In the genomic region with DNA sequence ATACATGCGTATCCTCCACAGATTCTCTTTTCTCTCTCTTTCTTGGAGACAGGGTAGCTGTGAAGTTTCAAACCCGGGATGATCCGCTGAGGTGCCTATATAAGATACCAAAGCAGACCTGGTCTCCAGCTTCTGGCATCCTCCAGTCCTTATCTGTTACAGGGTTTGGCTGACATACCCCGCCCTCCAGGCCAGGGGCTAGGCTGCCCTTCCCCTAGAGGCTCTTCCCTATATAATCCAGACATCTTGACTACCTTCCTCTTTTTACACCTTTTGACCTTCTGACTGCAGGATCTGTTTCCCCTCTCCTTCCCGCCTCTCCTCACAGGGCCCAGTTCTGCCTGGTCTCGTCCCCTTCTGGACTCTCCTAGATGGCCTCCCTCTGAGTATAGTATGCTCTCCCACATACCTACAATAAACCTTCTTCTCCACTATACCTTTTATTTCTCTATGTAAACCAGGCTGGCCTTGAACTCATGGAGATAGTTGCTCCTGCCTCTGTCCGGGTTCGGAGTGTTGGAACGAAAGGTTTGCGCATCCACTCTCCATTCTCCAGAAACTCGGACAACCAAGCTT, we compare ENCODE assay signal across 8 mouse cellular contexts. TPM values are rescaled to one million over a fixed set of nuclear protein-coding genes. Genes with fewer than 3 reads are reported as not detected.
DNase-seq lines count a peak whose midpoint lies in the region; ATAC-seq and TF ChIP-seq lines count a peak whose summit lies in the region.

No protein-coding gene starts in this region.

- no peaks in the 10 kb centered on the region for H3K9me3 ChIP-seq in kidney, embryonic 15.5 days (replicated peaks)
- no peaks in the 10 kb centered on the region for H3K9me3 ChIP-seq in hindbrain, embryonic 16.5 days (ENCODE audit: control insufficient read depth, low read length)
- no peaks in the 10 kb centered on the region for H3K9me3 ChIP-seq in midbrain, embryonic 11.5 days (ENCODE audit: control insufficient read depth, low read length)

- no peak for TF ChIP-seq POLR2A in cortical plate, adult 2 months (IDR thresholded peaks at IDR 0.05; ENCODE audit: extremely low read depth, insufficient read depth, low read length)

- no peaks in the 10 kb centered on the region for H3K27me3 ChIP-seq in kidney, embryonic 15.5 days
- H3K27me3 ChIP-seq in hindbrain, embryonic 16.5 days (replicated peaks; ENCODE audit: control insufficient read depth, insufficient read depth, low read length) = no peaks in the 10 kb centered on the region
- no peaks in the 10 kb centered on the region for H3K27me3 ChIP-seq in midbrain, embryonic 11.5 days (ENCODE audit: control insufficient read depth, insufficient read depth, low read length)

- no peak for DNase-seq in kidney, postnatal 4 days
- DNase-seq in midbrain, embryonic 11.5 days (ENCODE audit: low spot score, missing footprints) = no peak
- DNase-seq in adrenal gland, postnatal 25 days = no peak
- DNase-seq in cerebellum, adult 18-20 months = no peak
- DNase-seq in thymus, postnatal 25 days = no peak

- 25% methylated on average over 11 of the region's 11 CpGs for WGBS in kidney, embryonic 15.5 days
- 25% methylated on average over 11 of the region's 11 CpGs for WGBS in hindbrain, embryonic 16.5 days
- 33% methylated on average over 11 of the region's 11 CpGs for WGBS in midbrain, embryonic 11.5 days

- peak overlapping the region; percentile 96 for H3K4me3 ChIP-seq in kidney, embryonic 15.5 days (replicated peaks)
- peak overlapping the region; percentile 93 for H3K4me3 ChIP-seq in cortical plate, adult 2 months (ENCODE audit: insufficient read depth, low read length)
- H3K4me3 ChIP-seq in hindbrain, embryonic 16.5 days (ENCODE audit: low read length) = peak overlapping the region; percentile 83
- peak overlapping the region; percentile 98 for H3K4me3 ChIP-seq in midbrain, embryonic 11.5 days (ENCODE audit: low read depth, low read length)

- H3K4me2 ChIP-seq in kidney, embryonic 15.5 days = peak overlapping the region; percentile 81
- H3K4me2 ChIP-seq in hindbrain, embryonic 16.5 days (ENCODE audit: low read length) = peak overlapping the region; percentile 86
- peak overlapping the region; percentile 82 for H3K4me2 ChIP-seq in midbrain, embryonic 11.5 days

- peak; percentile 68 for ATAC-seq in kidney, embryonic 15.5 days (replicated peaks; ENCODE audit: low FRiP score)
- ATAC-seq in hindbrain, embryonic 16.5 days = peak; percentile 35; the same call in 1 of the 2 replicates
- ATAC-seq in midbrain, embryonic 11.5 days (ENCODE audit: low FRiP score) = peak; percentile 60

- peak overlapping the region; percentile 98 for H3K9ac ChIP-seq in kidney, embryonic 15.5 days
- H3K9ac ChIP-seq in hindbrain, embryonic 16.5 days (ENCODE audit: low read depth, low read length) = peak overlapping the region; percentile 87
- peak overlapping the region; percentile 95 for H3K9ac ChIP-seq in midbrain, embryonic 11.5 days (ENCODE audit: low read length)

- peaks cover 29% of the 10 kb centered on the region for H3K4me1 ChIP-seq in kidney, embryonic 15.5 days
- peaks cover 1% of the 10 kb centered on the region; the same call in 1 of the 2 replicates for H3K4me1 ChIP-seq in cortical plate, adult 2 months (ENCODE audit: control insufficient read depth, insufficient read depth, low read length)
- peaks cover 20% of the 10 kb centered on the region for H3K4me1 ChIP-seq in hindbrain, embryonic 16.5 days (ENCODE audit: control insufficient read depth, insufficient read depth, low read depth, low read length)
- H3K4me1 ChIP-seq in midbrain, embryonic 11.5 days (ENCODE audit: control insufficient read depth, insufficient read depth, low read length) = peaks cover 20% of the 10 kb centered on the region

- H3K36me3 ChIP-seq in kidney, embryonic 15.5 days = peaks cover 18% of the 10 kb centered on the region
- H3K36me3 ChIP-seq in hindbrain, embryonic 16.5 days (ENCODE audit: control insufficient read depth, insufficient read depth, low read length) = peaks cover 8% of the 10 kb centered on the region; the same call in 1 of the 2 replicates
- H3K36me3 ChIP-seq in midbrain, embryonic 11.5 days (ENCODE audit: control insufficient read depth, insufficient read depth, low read length) = peaks cover 7% of the 10 kb centered on the region; the same call in 1 of the 2 replicates

- H3K27ac ChIP-seq in kidney, embryonic 15.5 days = peak overlapping the region; percentile 94
- peak overlapping the region; percentile 55 for H3K27ac ChIP-seq in cortical plate, adult 2 months (ENCODE audit: insufficient read depth, low read length)
- peak overlapping the region; percentile 81 for H3K27ac ChIP-seq in hindbrain, embryonic 16.5 days (ENCODE audit: low read depth, low read length)
- H3K27ac ChIP-seq in midbrain, embryonic 11.5 days (ENCODE audit: low read depth, low read length) = peak overlapping the region; percentile 86; the same call in 1 of the 2 replicates

- TF ChIP-seq CTCF in cortical plate, adult 2 months (IDR thresholded peaks at IDR 0.05; ENCODE audit: extremely low read depth, insufficient read depth, low read length) = no peak

RNA-seq across cellular contexts. Expression of a gene that starts 0.6 kb away (rescaled TPM):
- 301 and 315 TPM in 2 replicates for polyA plus RNA-seq in kidney, embryonic 15.5 days (2015; fragmentation: Nextera tagmentation; extraction: Ambion mirVana)
- polyA plus RNA-seq in cortical plate, adult 2 months (2012; rRNA removed) = 53.5 and 61.0 TPM in 2 replicates
- 105 and 128 TPM in 2 replicates for polyA plus RNA-seq in hindbrain, embryonic 16.5 days (2015; fragmentation: Nextera tagmentation; extraction: Ambion mirVana)
- 362 and 376 TPM in 2 replicates for polyA plus RNA-seq in midbrain, embryonic 11.5 days (2014; fragmentation: Nextera tagmentation; extraction: Ambion mirVana)
- 74.5 and 77.0 TPM in 2 replicates for total RNA-seq in adrenal gland, postnatal 25 days (2021)

RNA-seq across cellular contexts. Expression of a gene that starts 14.6 kb away (rescaled TPM):
- polyA plus RNA-seq in kidney, embryonic 15.5 days (2015; fragmentation: Nextera tagmentation; extraction: Ambion mirVana) = 27.9 and 29.2 TPM in 2 replicates
- 28.8 and 31.1 TPM in 2 replicates for polyA plus RNA-seq in cortical plate, adult 2 months (2012; rRNA removed)
- polyA plus RNA-seq in hindbrain, embryonic 16.5 days (2015; fragmentation: Nextera tagmentation; extraction: Ambion mirVana) = 32.3 and 45.5 TPM in 2 replicates
- 43.5 and 46.8 TPM in 2 replicates for polyA plus RNA-seq in midbrain, embryonic 11.5 days (2014; fragmentation: Nextera tagmentation; extraction: Ambion mirVana)
- 21.6 and 22.9 TPM in 2 replicates for total RNA-seq in adrenal gland, postnatal 25 days (2021)

RNA-seq across cellular contexts. Expression of a gene that starts 14.7 kb away (rescaled TPM):
- 56.2 and 58.2 TPM in 2 replicates for polyA plus RNA-seq in kidney, embryonic 15.5 days (2015; fragmentation: Nextera tagmentation; extraction: Ambion mirVana)
- polyA plus RNA-seq in cortical plate, adult 2 months (2012; rRNA removed) = 26.3 and 27.8 TPM in 2 replicates
- 51.3 and 52.8 TPM in 2 replicates for polyA plus RNA-seq in hindbrain, embryonic 16.5 days (2015; fragmentation: Nextera tagmentation; extraction: Ambion mirVana)
- polyA plus RNA-seq in midbrain, embryonic 11.5 days (2014; fragmentation: Nextera tagmentation; extraction: Ambion mirVana) = 57.7 and 64.7 TPM in 2 replicates
- total RNA-seq in adrenal gland, postnatal 25 days (2021) = 37.6 and 47.5 TPM in 2 replicates

RNA-seq across cellular contexts. Expression of a gene that starts 22.4 kb away (rescaled TPM):
- polyA plus RNA-seq in kidney, embryonic 15.5 days (2015; fragmentation: Nextera tagmentation; extraction: Ambion mirVana) = 981 and 995 TPM in 2 replicates
- polyA plus RNA-seq in cortical plate, adult 2 months (2012; rRNA removed) = 2,613 and 2,894 TPM in 2 replicates
- polyA plus RNA-seq in hindbrain, embryonic 16.5 days (2015; fragmentation: Nextera tagmentation; extraction: Ambion mirVana) = 1,192 and 1,343 TPM in 2 replicates
- polyA plus RNA-seq in midbrain, embryonic 11.5 days (2014; fragmentation: Nextera tagmentation; extraction: Ambion mirVana) = 745 and 840 TPM in 2 replicates
- total RNA-seq in adrenal gland, postnatal 25 days (2021) = 1,153 and 1,399 TPM in 2 replicates

RNA-seq across cellular contexts. Expression of a gene that starts 25.5 kb away (rescaled TPM):
- 1,617 and 1,807 TPM in 2 replicates for polyA plus RNA-seq in kidney, embryonic 15.5 days (2015; fragmentation: Nextera tagmentation; extraction: Ambion mirVana)
- polyA plus RNA-seq in cortical plate, adult 2 months (2012; rRNA removed) = 753 and 867 TPM in 2 replicates
- polyA plus RNA-seq in hindbrain, embryonic 16.5 days (2015; fragmentation: Nextera tagmentation; extraction: Ambion mirVana) = 1,172 and 1,268 TPM in 2 replicates
- 1,577 and 1,606 TPM in 2 replicates for polyA plus RNA-seq in midbrain, embryonic 11.5 days (2014; fragmentation: Nextera tagmentation; extraction: Ambion mirVana)
- 243 and 326 TPM in 2 replicates for total RNA-seq in adrenal gland, postnatal 25 days (2021)
